Mouse (Mus musculus) heart, postnatal 14 days (tissue): Measurements from ENCODE around the gene Micu1. TPM values are rescaled to one million over a fixed set of nuclear protein-coding genes. Genes with fewer than 3 reads are reported as not detected.
"Not testable (repeated sequence)": the region's sequence is repeated elsewhere in the genome, so short reads cannot be mapped to it uniquely, and the experiment has no call there.

Experiments
- DNase-seq, 2 experiments: peaks; one replicate each; pipeline ENCODE4 v3.0.0; 2021 to 2022
- intact Hi-C: fragments of 180-260 bp; cut with DNase I; formaldehyde crosslinking; loops from one replicate; pipeline ENCODE4 v1.15.1; 2025
- long read RNA-seq, 2 experiments: library from polyadenylated mRNA; stranded (forward); transcript quantifications; one replicate each; pipeline ENCODE4 v2.0.0; 2021
- total RNA-seq, 2 experiments: library from RNA; stranded (reverse); gene quantifications; 2 replicates each; pipeline ENCODE4 v1.2.3; 2021

Gene Micu1
- 10 to 100 TPM; 21.9 to 25.3 TPM for total RNA-seq
- long read RNA-seq, experiment 1, transcript Micu1-204 (12 exons, 2,442 nt), result major isoform, 31 of 37 reads
- long read RNA-seq, experiment 1, partial matches to known transcripts, result 2 of 37 reads
- long read RNA-seq, experiment 1, other reads (novel, unspliced or antisense), result 2 of 37 reads
- long read RNA-seq, experiment 2, transcript Micu1-204 (12 exons, 2,442 nt), result major isoform, 27 of 33 reads
- long read RNA-seq, experiment 2, partial matches to known transcripts, result 3 of 33 reads
- long read RNA-seq, experiment 2, other reads (novel, unspliced or antisense), result 2 of 33 reads

- DNase-seq, result peak; percentile 95 to 97
- intact Hi-C loops, result loop anchor here (5.0 kb wide), 1 partner anchor 85 kb away; the partner anchor contains the start of genes Gm10322 and Mcu
These were observed at the start of gene Micu1 for GRCm38 (mm10) chr10:59702207-59703032. Micu1 (plus strand) TSS chr10:59702477.

- intact Hi-C loops, result no loop called here
- no peak for DNase-seq
These were observed 45.5 kb upstream of the Micu1 start for GRCm38 (mm10) chr10:59656799-59657198.

GRCm38 (mm10) chr10:59664765-59665164 lies 37.5 kb upstream of the Micu1 start:
- intact Hi-C loops, result no loop called here
- no peak for DNase-seq

GRCm38 (mm10) chr10:59665503-59666291 lies 36.6 kb upstream of the Micu1 start:
- no peak for DNase-seq
- intact Hi-C loops, result no loop called here

- peak; percentile 3 to 25 for DNase-seq
- intact Hi-C loops, result no loop called here
These were observed 34.9 kb upstream of the Micu1 start for GRCm38 (mm10) chr10:59667377-59667776.

GRCm38 (mm10) chr10:59668491-59668890 lies 33.8 kb upstream of the Micu1 start:
- no peak for DNase-seq
- intact Hi-C loops, result no loop called here

- intact Hi-C loops, result no loop called here
- DNase-seq, result no peak
These were observed 24.4 kb upstream of the Micu1 start for GRCm38 (mm10) chr10:59677836-59678235.

- intact Hi-C loops, result no loop called here
- no peak for DNase-seq
These were observed 23.1 kb upstream of the Micu1 start for GRCm38 (mm10) chr10:59679189-59679588.

- DNase-seq, result not testable (repeated sequence)
- intact Hi-C loops, result loop anchor here (5.0 kb wide), 1 partner anchor 38 kb away; no protein-coding TSS in a partner anchor
These were observed 16.7 kb upstream of the Micu1 start for GRCm38 (mm10) chr10:59685586-59685985.

GRCm38 (mm10) chr10:59687126-59687525 lies 15.2 kb upstream of the Micu1 start:
- DNase-seq, result no peak
- intact Hi-C loops, result loop anchor here (5.0 kb wide), 1 partner anchor 40 kb away; no protein-coding TSS in a partner anchor

- no peak for DNase-seq
- intact Hi-C loops, result loop anchor here (5.0 kb wide), 1 partner anchor 43 kb away; no protein-coding TSS in a partner anchor
These were observed 12.4 kb upstream of the Micu1 start for GRCm38 (mm10) chr10:59689836-59690235.

- no peak for DNase-seq
- intact Hi-C loops, result no loop called here
These were observed 9.8 kb upstream of the Micu1 start for GRCm38 (mm10) chr10:59692441-59692840.

GRCm38 (mm10) chr10:59694104-59694503 lies 8.2 kb upstream of the Micu1 start:
- intact Hi-C loops, result no loop called here
- no peak for DNase-seq

GRCm38 (mm10) chr10:59699516-59699915 lies 2.8 kb upstream of the Micu1 start:
- DNase-seq, result no peak
- intact Hi-C loops, result no loop called here

GRCm38 (mm10) chr10:59701805-59702204 lies 472 bp upstream of the Micu1 start:
- DNase-seq, result no peak
- intact Hi-C loops, result loop anchor here (5.0 kb wide), 1 partner anchor 85 kb away; the partner anchor contains the start of genes Gm10322 and Mcu

- intact Hi-C loops, result loop anchor here (5.0 kb wide), 1 partner anchor 86 kb away; the partner anchor contains the start of genes Gm10322 and Mcu
- no peak for DNase-seq
These were observed 933 bp downstream of the Micu1 start for GRCm38 (mm10) chr10:59703060-59703760.

GRCm38 (mm10) chr10:59706991-59707546 lies 4.8 kb downstream of the Micu1 start:
- no peak for DNase-seq
- intact Hi-C loops, result no loop called here

GRCm38 (mm10) chr10:59707595-59707994 lies 5.3 kb downstream of the Micu1 start:
- DNase-seq, result no peak
- intact Hi-C loops, result no loop called here

- intact Hi-C loops, result no loop called here
- DNase-seq, result peak in 1 of 2 experiments; percentile 15
These were observed 7.0 kb downstream of the Micu1 start for GRCm38 (mm10) chr10:59709281-59709680.
